ENCODE assay signal across 9 mouse cellular contexts in the genomic region with DNA sequence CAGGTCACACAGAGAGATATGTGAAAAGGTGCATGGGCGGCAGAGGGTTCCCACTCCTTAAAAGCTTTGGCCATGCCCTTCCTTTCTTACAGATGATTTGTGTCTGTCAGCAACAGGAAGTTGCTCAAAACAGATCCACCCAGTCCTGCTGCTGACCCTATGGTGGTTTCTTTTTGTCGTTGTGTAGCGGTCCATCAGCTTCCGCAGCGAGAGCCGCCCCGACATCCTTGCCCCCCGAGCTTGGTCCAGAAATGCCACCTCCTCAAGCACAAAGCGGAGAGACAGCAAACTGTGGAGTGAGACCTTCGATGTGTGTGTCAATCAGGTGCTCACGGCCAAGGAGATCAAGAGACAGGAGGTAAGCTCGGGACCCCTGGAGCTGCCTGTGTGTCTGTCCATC. TPM values are rescaled to one million over a fixed set of nuclear protein-coding genes. Genes with fewer than 3 reads are reported as not detected.
DNase-seq lines count a peak whose midpoint lies in the region; ATAC-seq and TF ChIP-seq lines count a peak whose summit lies in the region.
"Had no signal": no experiment of that assay in that cellular context is flagged by ENCODE, and none has a peak within 500 bp of the region (broad histone marks: within the 10 kb centered on the region; RNA-seq: fewer than 3 reads in every experiment).

No protein-coding gene starts in this region.

- no peaks in the 10 kb centered on the region for H3K9me3 ChIP-seq in ES-E14 (ENCODE audit: control insufficient read depth, insufficient read depth, low read depth, low read length)
- no peaks in the 10 kb centered on the region for H3K9me3 ChIP-seq in kidney, postnatal 0 days (replicated peaks; ENCODE audit: low read length)

- no peak overlapping the region for H3K9ac ChIP-seq in ES-E14 (ENCODE audit: insufficient read depth, low read depth, low read length, poor library complexity, severe bottlenecking)
- no peak overlapping the region for H3K9ac ChIP-seq in kidney, postnatal 0 days (ENCODE audit: low read depth, low read length)

- DNase-seq in 416B (ENCODE audit: low read depth) (peak; percentile 9), ES-E14 (ENCODE audit: low read depth, low spot score) (no peak)
- no peak for DNase-seq in kidney, postnatal 0 days (ENCODE audit: low spot score)
- DNase-seq in lung, postnatal 14 days: peak; percentile 41
- no peak for DNase-seq in left cerebral cortex, adult 8-10 months (ENCODE audit: low spot score in 2 of 2)
- no peak for DNase-seq in cerebellum, adult 9-10 months
- DNase-seq: thymus, postnatal 14 days had no signal

- no peak for TF ChIP-seq CTCF in kidney, postnatal 0 days (IDR thresholded peaks at IDR 0.05; ENCODE audit: low read depth)

- 78% methylated on average over 12 of the region's 12 CpGs for WGBS in kidney, postnatal 0 days

- no peak for ATAC-seq in kidney, postnatal 0 days (replicated peaks; ENCODE audit: low FRiP score, low read depth)
- ATAC-seq in cerebellum, adult (ENCODE audit: insufficient number of reproducible peaks, low FRiP score, low TSS enrichment): no peak
- ATAC-seq: Patski had no signal

- H3K4me3 ChIP-seq in ES-E14 (ENCODE audit: insufficient read depth in 1 of 2, low read depth in 1 of 2, low read length in 2 of 2, poor library complexity in 1 of 2, severe bottlenecking in 1 of 2): 0 out of 4 replicates have a peak overlapping the region, but pooled peaks have one; percentile 1 to 27
- H3K4me3 ChIP-seq in kidney, postnatal 0 days (replicated peaks; ENCODE audit: low read depth, low read length): no peak overlapping the region

- H3K36me3 ChIP-seq in ES-E14 (ENCODE audit: control insufficient read depth, insufficient read depth, low read length, poor library complexity, severe bottlenecking): no peaks in the 10 kb centered on the region; the same call in 1 of the 2 replicates
- no peaks in the 10 kb centered on the region for H3K36me3 ChIP-seq in kidney, postnatal 0 days (ENCODE audit: insufficient read depth, low read length)

- no peaks in the 10 kb centered on the region for H3K27me3 ChIP-seq in kidney, postnatal 0 days (ENCODE audit: insufficient read depth, low read length)
- H3K27me3 ChIP-seq: Patski had no signal

- peak overlapping the region; percentile 3; the same call in 1 of the 2 replicates for H3K4me2 ChIP-seq in kidney, postnatal 0 days (ENCODE audit: low read length)

- no peaks in the 10 kb centered on the region for H3K4me1 ChIP-seq in ES-E14 (ENCODE audit: control insufficient read depth in 2 of 2, insufficient read depth in 2 of 2, low read length in 2 of 2, poor library complexity in 1 of 2)
- H3K4me1 ChIP-seq in kidney, postnatal 0 days (replicated peaks; ENCODE audit: insufficient read depth, low read length): no peaks in the 10 kb centered on the region

- in situ Hi-C loops in ES-E14 (cut with MboI; ENCODE audit: low sequenced_read_pairs in 2 of 2, unreplicated experiment in 2 of 2): no loop called here

- no peak overlapping the region for H3K27ac ChIP-seq in ES-E14 (ENCODE audit: insufficient read depth, low read depth, low read length, poor library complexity, severe bottlenecking)
- no peak overlapping the region for H3K27ac ChIP-seq in kidney, postnatal 0 days

TF ChIP-seq in ES-E14, 5 proteins besides CTCF, POLR2A, EP300 and RAD21:
- TF ChIP-seq CHD2 (IDR thresholded peaks at IDR 0.05; ENCODE audit: low read depth, low read length) (no peak), MAFK (IDR thresholded peaks at IDR 0.05; ENCODE audit: insufficient read depth, low read depth, low read length) (no peak), ZNF384 (IDR thresholded peaks at IDR 0.05; ENCODE audit: low read depth, low read length) (no peak), HCFC1 (IDR thresholded peaks at IDR 0.05; ENCODE audit: borderline replicate concordance, insufficient read depth, low read length) (no peak), ZC3H11A (IDR thresholded peaks at IDR 0.05; ENCODE audit: borderline replicate concordance, low read depth, low read length) (no peak)

RNA-seq across cellular contexts. Expression of gene Fam208a, which starts 49.2 kb away (rescaled TPM):
- 45.3 and 51.8 TPM in 2 replicates for total RNA-seq in ES-E14 (2012; rRNA removed)
- polyA plus RNA-seq in kidney, postnatal 0 days (2015; fragmentation: Nextera tagmentation; extraction: Ambion mirVana): 9.5 and 9.7 TPM in 2 replicates
- 10 to 100 TPM; 24.8 to 30.2 (median 27.4) TPM for total RNA-seq in left cerebral cortex, adult 8-10 months (2022)

Comparison
In these comparisons a context has a peak if more than half of its experiments do, and no peak if none do; other contexts are left out.
1. DNase-seq: peak in 416B (single experiment) and lung, postnatal 14 days (single experiment); none in ES-E14 (single experiment), kidney, postnatal 0 days (single experiment), left cerebral cortex, adult 8-10 months (0 of 2) and cerebellum, adult 9-10 months (single experiment).